Mouse (Mus musculus): ENCODE results near the gene Nol10. TPM values are rescaled to one million over a fixed set of nuclear protein-coding genes. Genes with fewer than 3 reads are reported as not detected.
A peak's percentile ranks its signal among the peaks of the same experiment; 100 is the strongest.

Nol10 gene
- polyA plus RNA-seq, 1 experiment from 2014 or later, result 5.3 TPM

DNA sequence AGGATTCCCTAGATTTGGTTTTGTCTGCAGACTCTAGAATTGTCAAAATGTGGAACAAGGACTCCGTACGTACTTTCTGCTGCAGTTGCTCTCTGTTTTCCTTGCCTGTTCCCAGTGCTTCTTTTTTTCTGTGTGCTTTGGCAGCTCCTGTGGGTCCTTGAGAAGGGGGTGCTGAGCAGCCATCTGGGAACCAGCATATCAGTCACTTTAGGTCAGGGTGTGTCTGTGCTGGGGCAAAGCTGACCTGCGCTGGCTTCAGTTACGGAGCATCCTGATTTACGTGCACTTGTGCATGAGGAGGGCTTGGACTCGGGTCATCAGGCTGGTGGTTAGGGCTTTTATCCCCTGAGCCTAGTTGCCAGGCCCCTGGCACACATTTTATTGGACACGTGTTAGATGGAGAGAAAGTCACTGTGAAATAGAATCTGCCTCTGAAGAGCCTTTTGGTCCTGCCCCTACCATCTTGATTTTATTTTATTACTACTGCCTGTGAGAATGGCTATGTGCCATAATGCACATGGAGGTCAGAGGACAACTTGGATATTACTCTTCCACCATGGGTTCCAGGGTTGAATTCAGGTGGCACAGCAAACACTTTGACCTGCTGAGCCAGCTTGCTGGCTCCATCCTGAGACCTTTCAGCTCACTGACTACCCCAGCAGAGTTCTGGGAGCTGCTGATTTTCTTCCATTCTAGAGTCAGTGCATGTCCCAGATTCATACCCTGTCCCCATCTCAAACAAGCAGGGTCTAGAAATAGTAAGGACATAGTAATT lies 21.5 kb downstream of the Nol10 start:
- 92% methylated on average over 7 of the region's 7 CpGs for WGBS (ENCODE audit: insufficient replicate concordance)
- no peak for DNase-seq
- Histone ChIP-seq H3K4me2 (ENCODE audit: low read depth, low read length) (no peak overlapping the region), H3K27ac (ENCODE audit: low read depth) (no peak overlapping the region), H3K9ac (replicated peaks) (no peak overlapping the region), H3K4me3 (ENCODE audit: low read depth, low read length) (no peak overlapping the region), H3K27me3 (ENCODE audit: insufficient read depth, low read length) (no peaks in the 10 kb centered on the region), H3K9me3 (ENCODE audit: low read length) (no peaks in the 10 kb centered on the region), H3K36me3 (replicated peaks; ENCODE audit: insufficient read depth, low read length) (peaks cover 51% of the 10 kb centered on the region), H3K4me1 (ENCODE audit: insufficient read depth) (no peaks in the 10 kb centered on the region)
- ATAC-seq, result no peak
- TF ChIP-seq EP300 (IDR thresholded peaks at IDR 0.05; ENCODE audit: low read depth) (no peak), CTCF (IDR thresholded peaks at IDR 0.05; ENCODE audit: low read depth) (no peak)

DNA sequence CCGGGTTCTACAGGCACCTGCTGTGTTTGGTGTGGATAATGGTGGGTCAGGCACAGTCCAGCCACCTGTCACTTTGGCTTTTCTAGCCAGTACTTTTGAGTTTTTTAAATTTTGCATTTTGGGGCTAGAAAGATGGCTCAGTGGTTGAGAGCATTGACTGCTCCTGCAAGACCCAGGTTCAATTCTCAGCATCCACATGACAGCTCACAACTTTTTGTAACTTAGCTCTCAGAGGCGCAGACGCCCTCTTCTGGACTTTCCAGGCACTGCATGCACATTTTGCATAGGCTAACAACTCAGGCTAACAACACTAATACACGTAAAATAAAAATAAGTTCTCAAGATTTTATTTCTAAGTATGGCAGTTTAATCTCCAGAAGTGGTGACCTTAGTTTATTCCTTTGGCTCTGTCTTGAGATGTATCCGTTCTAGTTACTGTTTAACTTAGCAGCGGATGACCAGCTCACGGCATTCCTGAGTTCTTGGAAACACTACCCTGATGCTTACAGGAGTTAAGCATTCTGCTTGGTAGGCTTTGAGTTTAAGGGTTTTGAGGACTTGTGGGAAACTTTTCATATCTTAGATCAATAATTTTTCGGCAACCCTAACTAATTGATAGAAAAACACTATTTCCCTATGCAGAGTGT lies 23.5 kb downstream of the Nol10 start:
- H3K27me3 ChIP-seq (ENCODE audit: insufficient read depth, low read length), result no peaks in the 10 kb centered on the region
- H3K27ac ChIP-seq (ENCODE audit: low read depth), result no peak overlapping the region
- no peak overlapping the region for H3K4me3 ChIP-seq (ENCODE audit: low read depth, low read length)
- DNase-seq (peak; percentile 27), ATAC-seq (no peak)
- H3K4me2 ChIP-seq (ENCODE audit: low read depth, low read length), result no peak overlapping the region
- H3K9me3 ChIP-seq (ENCODE audit: low read length), result no peaks in the 10 kb centered on the region
- H3K36me3 ChIP-seq (replicated peaks; ENCODE audit: insufficient read depth, low read length), result peaks cover 46% of the 10 kb centered on the region
- H3K4me1 ChIP-seq (ENCODE audit: insufficient read depth), result no peaks in the 10 kb centered on the region
- WGBS (ENCODE audit: insufficient replicate concordance), result 86% methylated on average over 8 of the region's 8 CpGs
- TF ChIP-seq CTCF (IDR thresholded peaks at IDR 0.05; ENCODE audit: low read depth) (peak; percentile 56), EP300 (IDR thresholded peaks at IDR 0.05; ENCODE audit: low read depth) (no peak)
- no peak overlapping the region for H3K9ac ChIP-seq (replicated peaks)

DNA sequence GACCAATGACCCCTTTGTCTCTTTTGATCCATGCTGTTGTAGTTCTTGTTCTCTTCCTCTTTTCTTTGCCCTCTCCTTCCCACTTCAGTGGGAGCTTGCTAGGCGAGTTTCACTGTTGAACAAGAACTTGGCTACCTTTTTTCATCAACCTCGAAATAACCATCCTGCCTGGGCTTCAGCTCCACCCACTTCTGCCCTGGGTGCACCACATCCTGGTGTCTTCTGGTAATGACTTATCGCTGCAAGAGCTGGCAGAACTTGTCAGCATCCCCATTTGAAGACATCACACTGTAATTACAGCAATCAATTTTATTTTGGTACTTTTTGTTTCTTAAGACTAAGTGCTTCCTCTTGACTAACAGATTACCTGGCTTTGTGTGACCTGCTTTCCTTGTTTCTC lies 24.4 kb downstream of the Nol10 start:
- no peak for ATAC-seq
- no peak overlapping the region for H3K9ac ChIP-seq (replicated peaks)

DNA sequence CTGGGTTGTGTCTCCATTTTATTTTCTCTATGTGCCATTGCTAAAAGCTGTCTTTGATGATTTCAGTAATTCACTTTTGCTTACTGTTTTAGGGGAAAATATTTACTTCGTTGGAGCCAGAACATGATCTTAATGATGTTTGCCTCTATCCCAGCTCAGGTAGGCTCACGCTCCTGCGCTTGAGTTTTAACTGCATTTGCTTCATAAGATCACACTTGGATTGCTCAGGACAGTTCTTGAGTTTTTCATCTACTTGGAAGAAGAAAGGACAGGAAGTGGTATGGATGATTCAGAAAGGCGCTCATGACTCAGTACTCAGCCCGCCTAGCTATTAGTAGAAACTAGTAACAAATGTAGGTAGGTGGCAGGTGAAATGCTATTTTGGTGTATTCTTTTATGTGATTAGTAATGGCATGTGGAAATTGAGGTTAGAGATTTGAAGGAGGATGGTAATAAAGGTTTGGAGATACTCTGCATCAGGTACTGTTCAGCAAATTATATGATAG lies 25.3 kb downstream of the Nol10 start:
- Histone ChIP-seq H3K9me3 (ENCODE audit: low read length) (no peaks in the 10 kb centered on the region), H3K4me2 (ENCODE audit: low read depth, low read length) (no peak overlapping the region), H3K27ac (ENCODE audit: low read depth) (no peak overlapping the region), H3K27me3 (ENCODE audit: insufficient read depth, low read length) (no peaks in the 10 kb centered on the region), H3K36me3 (replicated peaks; ENCODE audit: insufficient read depth, low read length) (peaks cover 40% of the 10 kb centered on the region), H3K4me1 (ENCODE audit: insufficient read depth) (no peaks in the 10 kb centered on the region), H3K9ac (replicated peaks) (no peak overlapping the region), H3K4me3 (ENCODE audit: low read depth, low read length) (no peak overlapping the region)
- 90% methylated on average over 5 of the region's 5 CpGs for WGBS (ENCODE audit: insufficient replicate concordance)
- no peak for ATAC-seq
- TF ChIP-seq EP300 (IDR thresholded peaks at IDR 0.05; ENCODE audit: low read depth), result no peak
- TF ChIP-seq CTCF (IDR thresholded peaks at IDR 0.05; ENCODE audit: low read depth), result no peak
- DNase-seq, result no peak

More for the DNA sequence above, 24.4 kb downstream of the Nol10 start:
- no peaks in the 10 kb centered on the region for H3K9me3 ChIP-seq (ENCODE audit: low read length)
- 67% methylated on average over 3 of the region's 3 CpGs for WGBS (ENCODE audit: insufficient replicate concordance)
- H3K27me3 ChIP-seq (ENCODE audit: insufficient read depth, low read length), result no peaks in the 10 kb centered on the region
- no peak overlapping the region for H3K4me2 ChIP-seq (ENCODE audit: low read depth, low read length)
- DNase-seq, result no peak
- peaks cover 43% of the 10 kb centered on the region for H3K36me3 ChIP-seq (replicated peaks; ENCODE audit: insufficient read depth, low read length)
- no peaks in the 10 kb centered on the region for H3K4me1 ChIP-seq (ENCODE audit: insufficient read depth)
- no peak for TF ChIP-seq EP300 (IDR thresholded peaks at IDR 0.05; ENCODE audit: low read depth)
- TF ChIP-seq CTCF (IDR thresholded peaks at IDR 0.05; ENCODE audit: low read depth), result no peak
- H3K27ac ChIP-seq (ENCODE audit: low read depth), result no peak overlapping the region
- no peak overlapping the region for H3K4me3 ChIP-seq (ENCODE audit: low read depth, low read length)

DNA sequence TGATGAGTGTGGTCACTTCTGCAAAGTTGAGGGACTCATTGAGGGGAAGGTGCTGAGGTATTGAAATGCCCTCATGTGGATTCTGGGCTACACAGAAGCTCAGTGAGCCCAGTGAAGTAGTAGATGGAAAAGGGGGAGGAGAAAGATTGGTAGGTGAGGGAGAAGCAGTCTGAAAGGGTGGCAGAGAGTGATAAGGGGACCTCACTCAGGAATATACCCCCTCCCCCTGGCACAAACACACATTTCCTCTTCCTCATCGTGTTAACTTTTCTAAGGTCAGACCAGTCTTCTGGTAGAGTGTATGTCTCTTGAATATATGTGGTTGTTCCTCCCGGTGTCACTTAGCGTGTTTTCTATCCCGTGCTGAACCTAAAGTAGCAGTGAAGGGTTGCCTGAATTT lies 27.0 kb downstream of the Nol10 start:
- DNase-seq (no peak), ATAC-seq (no peak)
- Histone ChIP-seq H3K4me2 (ENCODE audit: low read depth, low read length) (no peak overlapping the region), H3K4me3 (ENCODE audit: low read depth, low read length) (no peak overlapping the region), H3K27ac (ENCODE audit: low read depth) (no peak overlapping the region), H3K4me1 (ENCODE audit: insufficient read depth) (no peaks in the 10 kb centered on the region), H3K36me3 (replicated peaks; ENCODE audit: insufficient read depth, low read length) (peaks cover 27% of the 10 kb centered on the region), H3K9me3 (ENCODE audit: low read length) (no peaks in the 10 kb centered on the region), H3K27me3 (ENCODE audit: insufficient read depth, low read length) (no peaks in the 10 kb centered on the region), H3K9ac (replicated peaks) (no peak overlapping the region)
- TF ChIP-seq CTCF (IDR thresholded peaks at IDR 0.05; ENCODE audit: low read depth) (no peak), EP300 (IDR thresholded peaks at IDR 0.05; ENCODE audit: low read depth) (no peak)
- 76% methylated on average over 4 of the region's 4 CpGs for WGBS (ENCODE audit: insufficient replicate concordance)

DNA sequence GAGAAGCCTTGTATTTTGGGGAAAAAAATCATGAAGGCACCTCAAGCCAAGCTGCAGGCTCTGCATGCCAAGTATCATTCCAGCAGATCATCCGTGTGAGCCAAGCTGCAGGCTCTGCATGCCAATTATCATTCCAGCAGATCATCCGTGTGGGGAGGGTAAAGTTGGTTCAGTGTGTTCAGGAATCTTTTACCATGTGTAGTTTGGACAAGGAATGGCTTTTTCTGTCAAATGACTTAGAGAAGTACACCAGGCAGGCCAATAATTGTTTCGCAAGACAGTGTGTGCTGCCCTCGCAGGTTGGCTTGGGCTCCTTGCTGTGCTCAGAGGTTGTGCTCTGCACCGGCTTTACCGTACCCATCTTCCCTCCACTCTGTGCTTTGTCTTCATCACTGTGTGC lies 28.3 kb downstream of the Nol10 start:
- no peak for DNase-seq
- 83% methylated on average over 6 of the region's 6 CpGs for WGBS (ENCODE audit: insufficient replicate concordance)
- Histone ChIP-seq H3K36me3 (replicated peaks; ENCODE audit: insufficient read depth, low read length) (peaks cover 25% of the 10 kb centered on the region), H3K27me3 (ENCODE audit: insufficient read depth, low read length) (no peaks in the 10 kb centered on the region), H3K9ac (replicated peaks) (no peak overlapping the region), H3K27ac (ENCODE audit: low read depth) (no peak overlapping the region), H3K9me3 (ENCODE audit: low read length) (no peaks in the 10 kb centered on the region), H3K4me2 (ENCODE audit: low read depth, low read length) (no peak overlapping the region), H3K4me1 (ENCODE audit: insufficient read depth) (no peaks in the 10 kb centered on the region), H3K4me3 (ENCODE audit: low read depth, low read length) (no peak overlapping the region)
- TF ChIP-seq EP300 (IDR thresholded peaks at IDR 0.05; ENCODE audit: low read depth) (no peak), CTCF (IDR thresholded peaks at IDR 0.05; ENCODE audit: low read depth) (no peak)
- ATAC-seq, result no peak

Measured in liver, postnatal 0 days (tissue).